14 mouse cellular contexts compared by ENCODE assay signal in the genomic region with DNA sequence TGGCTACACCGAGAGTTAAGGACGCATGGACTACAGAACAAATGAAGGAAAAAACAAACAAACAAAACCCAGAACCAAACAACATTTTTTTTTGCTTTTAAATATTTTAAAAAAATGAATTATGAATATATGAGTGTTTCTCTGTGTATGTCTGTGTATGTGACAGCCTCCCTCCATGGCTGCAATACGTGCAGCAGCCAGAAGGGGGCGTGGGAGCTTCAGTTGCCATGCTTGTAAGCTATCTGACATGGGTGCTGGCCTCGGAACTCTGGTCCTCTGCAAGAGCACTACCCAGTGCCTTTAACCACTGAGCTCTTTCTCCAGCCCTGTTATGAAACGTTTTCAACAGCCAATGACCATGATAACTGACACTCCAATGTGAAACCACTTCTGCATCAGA. TPM values are rescaled to one million over a fixed set of nuclear protein-coding genes. Genes with fewer than 3 reads are reported as not detected.
DNase-seq lines count a peak whose midpoint lies in the region; TF ChIP-seq lines count a peak whose summit lies in the region.
"Had no signal": no experiment of that assay in that cellular context is flagged by ENCODE, and none has a peak within 500 bp of the region (broad histone marks: within the 10 kb centered on the region; RNA-seq: fewer than 3 reads in every experiment).

No protein-coding gene starts in this region.

- DNase-seq in heart, adult 2 months: no peak
- no peak for DNase-seq in heart, adult 18-20 months
- peak; percentile 0 for DNase-seq in ovary, postnatal 36 days (ENCODE audit: low spot score)
- no peak for DNase-seq in ovary, adult 18-20 months (ENCODE audit: low spot score)
- DNase-seq in R1 (ENCODE audit: low read depth, low spot score): peak; percentile 69
- DNase-seq in splenic B cell, adult 2 months (ENCODE audit: low read depth, low spot score): peak; percentile 56
- no peak for DNase-seq in urinary bladder, postnatal 36 days (ENCODE audit: low spot score in 2 of 2)
- DNase-seq in heart, adult 8-10 months (ENCODE audit: low spot score): no peak
- DNase-seq: gastrocnemius, postnatal 10 days; kidney, adult 11 months; layer of hippocampus, adult 9-11 months; liver, embryonic 13.5 days had no signal

- no peak for TF ChIP-seq EP300 in heart, adult 2 months (IDR thresholded peaks at IDR 0.05; ENCODE audit: insufficient read depth, low read depth, low read length)

- WGBS in heart, adult 2 months: 90% methylated on average over 6 of the region's 6 CpGs

- no peaks in the 10 kb centered on the region for H3K4me1 ChIP-seq in heart, adult 2 months (ENCODE audit: control insufficient read depth, insufficient read depth, low read length)
- H3K4me1 ChIP-seq: midbrain, embryonic 13.5 days had no signal

- peak; percentile 22; the same call in 1 of the 2 replicates for TF ChIP-seq CTCF in heart, adult 2 months (IDR thresholded peaks at IDR 0.05)

- H3K27ac ChIP-seq in heart, adult 2 months: no peak overlapping the region
- H3K27ac ChIP-seq: liver, embryonic 13.5 days; midbrain, embryonic 13.5 days had no signal

- no peaks in the 10 kb centered on the region for H3K36me3 ChIP-seq in heart, adult 2 months (ENCODE audit: control insufficient read depth, insufficient read depth, low read length)
- H3K36me3 ChIP-seq in splenic B cell, adult 2 months (ENCODE audit: control insufficient read depth, insufficient read depth, low read length, poor library complexity, severe bottlenecking): no peaks in the 10 kb centered on the region
- H3K36me3 ChIP-seq: liver, embryonic 13.5 days; midbrain, embryonic 13.5 days had no signal

- no peak overlapping the region for H3K4me3 ChIP-seq in heart, adult 2 months
- H3K4me3 ChIP-seq: liver, embryonic 13.5 days; midbrain, embryonic 13.5 days had no signal

- intact Hi-C loops in heart, adult 2 months (cut with DNase I): no loop called here

- no peak overlapping the region for H3K9ac ChIP-seq in heart, adult 2 months (ENCODE audit: low read depth, low read length)
- H3K9ac ChIP-seq: liver, embryonic 13.5 days; midbrain, embryonic 13.5 days had no signal

- H3K27me3 ChIP-seq in heart, adult 2 months (ENCODE audit: control insufficient read depth, insufficient read depth, low read length): no peaks in the 10 kb centered on the region
- H3K27me3 ChIP-seq in splenic B cell, adult 2 months (ENCODE audit: control insufficient read depth, insufficient read depth, low read length, poor library complexity, severe bottlenecking): no peaks in the 10 kb centered on the region
- H3K27me3 ChIP-seq: liver, embryonic 13.5 days; midbrain, embryonic 13.5 days had no signal

- no peaks in the 10 kb centered on the region for H3K79me2 ChIP-seq in heart, adult 2 months (replicated peaks; ENCODE audit: control insufficient read depth, insufficient read depth, low read length)

- no peak for TF ChIP-seq POLR2A in heart, adult 2 months (IDR thresholded peaks at IDR 0.05; ENCODE audit: insufficient read depth, low read depth, low read length)

RNA-seq across cellular contexts. Expression of a gene that starts 16.1 kb away (rescaled TPM):
- total RNA-seq in heart, adult 2 months (2021): not detected
- polyA plus RNA-seq in heart, adult 2 months (2012; rRNA removed): 0.04 TPM in 1 of 2 replicates, not detected in the other
- not detected for total RNA-seq in heart, adult 18-20 months (2021)
- total RNA-seq in heart, adult 8-10 months (2022): under 1 TPM in 1 of 4 experiments, not detected in 3; 0.44 TPM
- total RNA-seq: heart, postnatal 25 days had no signal
- polyA plus RNA-seq: liver, embryonic 13.5 days had no signal

Comparison
In these comparisons a context has a peak if more than half of its experiments do, and no peak if none do; other contexts are left out.
1. DNase-seq: peak in ovary, postnatal 36 days (single experiment), R1 (single experiment) and splenic B cell, adult 2 months (single experiment); none in heart, adult 2 months (0 of 2), heart, adult 18-20 months (0 of 2), ovary, adult 18-20 months (single experiment), urinary bladder, postnatal 36 days (0 of 2) and heart, adult 8-10 months (single experiment).